Mouse (Mus musculus) limb, embryonic 11.5 days (tissue): ENCODE measurements around the gene Mapkap1. TPM values are rescaled to one million over a fixed set of nuclear protein-coding genes. Genes with fewer than 3 reads are reported as not detected.

Experiments used
- ATAC-seq: fragments of 200-750 bp; cut with Nextera tagmentation; 2 replicates; pipeline ENCODE4 v1.8.0; 2017; ENCODE audit warnings: low read depth; ENCODE audit not compliant: insufficient number of reproducible peaks, low FRiP score, low TSS enrichment
- DNase-seq: peaks from one replicate; pipeline ENCODE4 v3.0.0-alpha.2; 2015; ENCODE audit warnings: low spot score
- H3K27ac ChIP-seq: fragments of 300-500 bp; sonication (generic); replicated peaks from 2 replicates; pipeline ENCODE4 v1.5.1; 2014; ENCODE audit warnings: low read depth, mild to moderate bottlenecking, low read length
- H3K27me3 ChIP-seq: fragments of 300-500 bp; sonication (generic); 2 replicates; pipeline ENCODE4 v1.6.1; 2014; ENCODE audit warnings: mild to moderate bottlenecking, low read length, mixed read lengths; ENCODE audit not compliant: control insufficient read depth, insufficient read depth
- H3K36me3 ChIP-seq: fragments of 300-500 bp; sonication (generic); 2 replicates; pipeline ENCODE4 v1.6.1; 2014; ENCODE audit warnings: mild to moderate bottlenecking, low read length, moderate library complexity, mixed read lengths; ENCODE audit not compliant: control insufficient read depth, insufficient read depth
- H3K4me1 ChIP-seq: fragments of 300-500 bp; sonication (generic); 2 replicates; pipeline ENCODE4 v1.6.1; 2014; ENCODE audit warnings: low read length, mixed read lengths; ENCODE audit not compliant: control insufficient read depth, insufficient read depth
- H3K4me2 ChIP-seq: fragments of 300-500 bp; sonication (generic); 2 replicates; pipeline ENCODE4 v1.6.1; 2014; ENCODE audit warnings: low read depth, mild to moderate bottlenecking, moderate library complexity; ENCODE audit not compliant: severe bottlenecking
- H3K4me3 ChIP-seq: fragments of 300-500 bp; sonication (generic); 2 replicates; pipeline ENCODE4 v1.5.1; 2014; ENCODE audit warnings: low read depth, low read length
- H3K9ac ChIP-seq: fragments of 300-500 bp; sonication (generic); 2 replicates; pipeline ENCODE4 v1.6.1; 2014; ENCODE audit warnings: mild to moderate bottlenecking, low read length
- H3K9me3 ChIP-seq: fragments of 300-500 bp; sonication (generic); 2 replicates; pipeline ENCODE4 v1.6.1; 2016; ENCODE audit warnings: low read length; ENCODE audit not compliant: control insufficient read depth
- WGBS: fragments of 180-500 bp; shearing (Covaris S2); extraction: QIAGEN DNeasy Blood & Tissue Kit; methylation state at CpG from one replicate; pipeline ENCODE4 v1.1.7; 2014; 5-methylcytosine and 5-hydroxymethylcytosine counted together
- polyA plus RNA-seq: library from polyadenylated mRNA; unstranded; fragments of >200 nt; fragmentation: Nextera tagmentation; extraction: Ambion mirVana; gene quantifications from 2 replicates; pipeline ENCODE4 v1.2.1, GENCODE M21; 2014

Gene Mapkap1
- polyA plus RNA-seq, 1 experiment from 2014 or later = 94.7 TPM

DNA sequence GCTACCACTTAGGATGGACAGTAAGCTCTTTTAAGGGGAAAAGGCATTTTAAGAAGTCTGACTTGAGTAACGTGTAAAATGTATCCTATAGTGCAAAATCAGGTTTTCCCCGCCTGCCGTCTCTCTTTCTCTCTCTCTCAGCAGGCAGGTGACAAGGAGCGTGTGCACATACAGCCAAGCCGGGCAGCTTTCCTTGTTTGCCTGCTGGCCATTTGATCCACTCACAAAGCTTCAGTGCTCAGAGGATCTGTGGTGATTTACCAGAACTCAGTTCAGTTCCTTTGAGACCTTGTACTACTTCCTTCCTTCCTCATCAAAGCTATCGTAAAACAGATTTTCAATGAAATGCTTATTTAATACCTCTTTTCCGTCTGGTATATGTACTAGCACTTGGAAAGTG is 137.0 kb downstream of the Mapkap1 start:
- H3K9me3 ChIP-seq = no peaks in the 10 kb centered on the region
- no peaks in the 10 kb centered on the region for H3K36me3 ChIP-seq
- no peak overlapping the region for H3K4me3 ChIP-seq
- ATAC-seq (no peak), DNase-seq (no peak)
- H3K4me2 ChIP-seq = no peak overlapping the region
- no peak overlapping the region for H3K27ac ChIP-seq
- H3K9ac ChIP-seq = no peak overlapping the region
- peaks cover 2% of the 10 kb centered on the region; the same call in 1 of the 2 replicates for H3K4me1 ChIP-seq
- WGBS = 50% methylated on average over 7 of the region's 7 CpGs
- no peaks in the 10 kb centered on the region for H3K27me3 ChIP-seq

DNA sequence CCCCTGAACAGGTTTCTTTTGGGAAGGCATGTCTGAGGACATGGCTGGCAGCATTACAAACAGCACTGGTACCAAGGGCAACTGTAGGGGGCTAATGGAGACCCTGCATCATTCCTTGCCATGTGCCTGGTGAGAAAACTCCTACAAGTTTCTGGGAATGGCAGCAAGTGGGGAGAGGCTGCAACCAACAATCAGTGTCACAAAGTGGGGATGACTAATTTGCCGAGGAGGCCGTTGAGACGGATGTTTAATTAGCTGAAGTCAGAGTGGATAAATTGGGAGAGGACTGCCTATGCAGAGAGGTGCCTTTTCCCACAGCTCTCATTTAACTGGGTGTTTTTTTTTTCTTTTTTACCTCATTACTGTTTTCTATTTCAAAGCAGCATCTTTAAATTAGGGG is 137.4 kb downstream of the Mapkap1 start:
- Histone ChIP-seq H3K4me2 (no peak overlapping the region), H3K36me3 (no peaks in the 10 kb centered on the region), H3K9me3 (no peaks in the 10 kb centered on the region), H3K27me3 (no peaks in the 10 kb centered on the region), H3K4me1 (peaks cover 2% of the 10 kb centered on the region; the same call in 1 of the 2 replicates), H3K9ac (no peak overlapping the region), H3K4me3 (no peak overlapping the region), H3K27ac (no peak overlapping the region)
- ATAC-seq = no peak
- DNase-seq = no peak
- WGBS = 43% methylated on average over 3 of the region's 3 CpGs

DNA sequence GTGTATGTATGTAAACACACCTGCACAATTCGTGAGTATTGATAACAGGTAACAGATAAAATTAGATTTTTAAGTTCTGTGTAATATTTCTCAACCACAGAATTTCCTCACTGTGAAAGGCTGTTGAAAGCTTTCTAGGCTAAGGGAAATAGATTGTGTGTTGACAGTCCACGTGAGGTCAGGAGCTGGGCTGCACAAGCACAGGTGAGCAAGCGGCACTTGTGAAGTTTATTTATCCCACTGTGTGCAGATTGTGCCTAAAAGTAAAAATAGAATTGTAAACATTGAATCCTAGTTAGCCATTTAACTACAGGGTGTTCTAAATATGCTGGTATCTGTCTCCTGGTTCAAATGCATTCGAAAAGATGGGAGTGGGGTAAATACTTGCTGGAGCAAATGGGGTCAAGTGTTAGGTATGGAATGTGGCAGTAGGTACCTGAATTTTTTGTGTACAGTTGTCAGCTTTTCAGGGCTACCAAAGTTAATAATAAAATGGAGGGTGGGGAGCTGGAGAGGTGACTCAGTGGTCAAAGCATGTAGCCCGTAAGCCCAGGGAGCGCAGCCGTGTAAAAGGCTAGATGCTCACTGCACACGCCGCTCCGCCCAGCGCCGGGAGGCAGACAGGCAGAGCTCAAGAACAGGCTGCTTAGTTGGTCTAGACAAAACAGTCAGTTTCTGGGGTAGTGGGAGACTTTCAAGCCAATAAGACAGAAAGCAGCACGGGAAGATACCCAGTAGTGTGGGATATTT is 138.2 kb downstream of the Mapkap1 start:
- H3K9me3 ChIP-seq = no peaks in the 10 kb centered on the region
- no peak overlapping the region for H3K9ac ChIP-seq
- H3K4me1 ChIP-seq = peaks cover 2% of the 10 kb centered on the region; the same call in 1 of the 2 replicates
- H3K4me2 ChIP-seq = no peak overlapping the region
- no peak for DNase-seq
- no peak overlapping the region for H3K27ac ChIP-seq
- ATAC-seq = no peak
- WGBS = 94% methylated on average over 13 of the region's 13 CpGs
- no peaks in the 10 kb centered on the region for H3K36me3 ChIP-seq
- H3K4me3 ChIP-seq = no peak overlapping the region
- H3K27me3 ChIP-seq = no peaks in the 10 kb centered on the region

DNA sequence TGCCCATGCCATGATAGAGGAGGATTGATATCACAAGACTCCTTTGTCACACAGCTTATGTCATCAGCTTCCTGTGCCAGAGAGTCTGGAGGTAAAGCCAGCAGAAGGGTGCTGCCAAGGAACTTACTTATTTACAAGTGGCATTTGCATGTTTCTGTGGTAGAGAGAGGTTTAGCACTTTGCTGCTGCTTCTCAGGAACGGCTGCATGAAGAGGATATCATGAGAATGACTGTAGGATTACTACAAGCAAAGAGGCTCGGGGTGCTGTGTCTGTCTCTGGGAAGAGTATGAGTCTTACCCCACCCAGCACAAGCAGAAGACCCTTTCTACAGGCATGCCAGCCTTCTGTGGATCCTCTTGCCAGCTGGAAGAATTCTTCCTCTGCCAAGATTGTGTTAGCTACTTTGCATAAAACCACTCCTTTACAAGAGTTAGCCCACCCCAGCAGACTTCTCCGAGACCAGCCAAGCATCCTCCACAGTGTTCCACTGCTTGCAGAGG is 139.7 kb downstream of the Mapkap1 start:
- no peak overlapping the region for H3K27ac ChIP-seq
- H3K4me2 ChIP-seq = no peak overlapping the region
- no peaks in the 10 kb centered on the region for H3K36me3 ChIP-seq
- H3K4me1 ChIP-seq = peaks cover 2% of the 10 kb centered on the region; the same call in 1 of the 2 replicates
- H3K4me3 ChIP-seq = no peak overlapping the region
- no peak for DNase-seq
- no peaks in the 10 kb centered on the region for H3K9me3 ChIP-seq
- no peak for ATAC-seq
- H3K27me3 ChIP-seq = no peaks in the 10 kb centered on the region
- 81% methylated on average over 3 of the region's 3 CpGs for WGBS
- no peak overlapping the region for H3K9ac ChIP-seq

DNA sequence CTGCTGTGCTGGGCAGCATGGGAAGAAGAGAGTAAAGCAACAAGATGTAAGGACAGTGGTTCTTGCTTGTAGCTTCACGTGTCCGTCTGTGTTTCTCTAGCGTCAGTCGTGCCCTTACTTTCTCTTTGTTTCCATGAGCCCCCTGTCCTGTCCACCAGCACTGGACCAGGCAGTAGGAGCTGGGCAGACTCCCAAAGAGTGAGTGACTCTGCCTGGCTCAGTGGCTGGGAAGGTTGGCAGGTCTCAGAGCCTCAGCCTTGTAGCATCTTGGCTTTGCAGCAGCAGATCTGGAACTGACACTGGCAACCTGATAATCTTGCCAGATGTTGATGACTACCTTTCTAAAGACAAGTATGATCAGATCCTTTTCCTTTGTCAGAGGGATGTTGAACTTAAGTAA is 140.9 kb downstream of the Mapkap1 start:
- Histone ChIP-seq H3K27ac (no peak overlapping the region), H3K9me3 (no peaks in the 10 kb centered on the region), H3K27me3 (no peaks in the 10 kb centered on the region), H3K4me1 (peaks cover 4% of the 10 kb centered on the region; the same call in 1 of the 2 replicates), H3K4me2 (no peak overlapping the region), H3K9ac (no peak overlapping the region), H3K4me3 (no peak overlapping the region), H3K36me3 (no peaks in the 10 kb centered on the region)
- WGBS = 94% methylated on average over 4 of the region's 4 CpGs
- ATAC-seq (no peak), DNase-seq (no peak)

DNA sequence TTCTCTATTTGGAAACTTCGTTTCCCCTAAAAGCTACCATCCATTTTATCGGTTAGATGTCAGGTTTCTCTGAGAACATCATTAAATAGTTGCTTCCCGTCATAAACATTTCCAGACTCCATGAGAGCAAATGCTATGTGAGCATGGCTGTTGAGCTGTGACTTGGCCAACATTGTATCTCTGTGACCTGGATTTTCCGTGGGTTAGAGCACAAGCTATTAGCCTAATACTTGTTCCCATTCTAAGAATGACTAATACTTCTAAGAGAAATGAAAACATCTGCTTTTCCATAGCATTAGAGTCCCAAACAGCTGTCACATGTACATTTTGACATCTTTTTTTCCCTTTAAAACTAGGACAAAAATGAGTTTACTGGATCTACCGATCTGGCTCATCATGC is 142.4 kb downstream of the Mapkap1 start:
- Histone ChIP-seq H3K9ac (no peak overlapping the region), H3K4me3 (no peak overlapping the region), H3K27ac (no peak overlapping the region), H3K4me2 (no peak overlapping the region), H3K4me1 (0 out of 2 replicates have a peak, but pooled peaks cover 2% of the 10 kb centered on the region), H3K36me3 (no peaks in the 10 kb centered on the region), H3K9me3 (no peaks in the 10 kb centered on the region), H3K27me3 (no peaks in the 10 kb centered on the region)
- WGBS = 90% methylated on average over 5 of the region's 5 CpGs
- DNase-seq = no peak
- ATAC-seq = no peak

DNA sequence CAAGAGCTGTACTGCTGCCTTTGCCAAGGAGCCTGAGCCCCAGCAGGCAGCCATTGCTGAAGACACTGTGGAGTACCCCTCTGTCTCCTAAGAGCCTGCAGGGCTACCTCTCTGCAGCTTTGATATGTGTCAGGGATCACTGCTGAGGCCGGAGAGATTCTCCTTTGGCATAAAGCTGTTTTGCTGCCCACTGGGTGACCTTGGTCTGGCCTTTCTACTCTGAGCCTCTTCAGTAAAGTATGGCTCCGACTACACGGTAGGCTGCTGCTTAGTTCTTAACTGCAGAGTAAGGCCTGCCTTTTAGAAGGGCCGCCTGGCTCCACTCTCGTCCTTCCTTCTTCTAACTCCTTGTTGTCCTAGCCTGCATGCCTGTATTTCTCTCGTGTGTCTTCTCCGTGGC is 142.9 kb downstream of the Mapkap1 start:
- 76% methylated on average over 7 of the region's 7 CpGs for WGBS
- 0 out of 2 replicates have a peak, but pooled peaks cover 2% of the 10 kb centered on the region for H3K4me1 ChIP-seq
- no peaks in the 10 kb centered on the region for H3K36me3 ChIP-seq
- H3K9me3 ChIP-seq = no peaks in the 10 kb centered on the region
- H3K4me3 ChIP-seq = no peak overlapping the region
- DNase-seq (no peak), ATAC-seq (no peak)
- H3K27me3 ChIP-seq = no peaks in the 10 kb centered on the region
- H3K27ac ChIP-seq = no peak overlapping the region
- H3K4me2 ChIP-seq = no peak overlapping the region
- no peak overlapping the region for H3K9ac ChIP-seq

DNA sequence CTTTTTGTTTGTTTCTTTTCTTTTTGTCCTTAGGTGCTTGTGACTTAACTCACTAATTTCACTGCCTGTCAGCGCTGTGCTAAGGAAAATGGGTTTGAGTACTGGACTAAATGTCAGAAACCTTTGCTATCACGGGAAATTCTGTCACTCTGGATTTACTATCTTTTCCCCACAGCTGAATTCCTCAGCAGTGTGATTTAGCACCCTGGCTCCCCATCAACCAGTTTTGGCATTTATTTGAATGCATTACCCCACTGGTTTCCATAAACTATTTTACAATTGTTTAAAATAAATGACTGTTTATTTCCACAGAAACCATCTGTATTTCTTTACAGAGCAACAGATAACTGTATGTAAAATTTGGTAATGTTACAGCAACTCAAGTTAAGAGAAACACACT is 146.2 kb downstream of the Mapkap1 start:
- H3K4me3 ChIP-seq = no peak overlapping the region
- no peaks in the 10 kb centered on the region for H3K27me3 ChIP-seq
- H3K27ac ChIP-seq = no peak overlapping the region
- 0 out of 2 replicates have a peak, but pooled peaks cover 2% of the 10 kb centered on the region for H3K4me1 ChIP-seq
- ATAC-seq (no peak), DNase-seq (no peak)
- 58% methylated on average over 2 of the region's 2 CpGs for WGBS
- H3K9ac ChIP-seq = no peak overlapping the region
- no peaks in the 10 kb centered on the region for H3K9me3 ChIP-seq
- no peak overlapping the region for H3K4me2 ChIP-seq
- no peaks in the 10 kb centered on the region for H3K36me3 ChIP-seq
